Mouse (Mus musculus): ENCODE data around the gene Klhl41. TPM values are rescaled to one million over a fixed set of nuclear protein-coding genes. Genes with fewer than 3 reads are reported as not detected.

Klhl41 gene
- total RNA-seq, 1 experiment from 2014 or later: not detected

DNA sequence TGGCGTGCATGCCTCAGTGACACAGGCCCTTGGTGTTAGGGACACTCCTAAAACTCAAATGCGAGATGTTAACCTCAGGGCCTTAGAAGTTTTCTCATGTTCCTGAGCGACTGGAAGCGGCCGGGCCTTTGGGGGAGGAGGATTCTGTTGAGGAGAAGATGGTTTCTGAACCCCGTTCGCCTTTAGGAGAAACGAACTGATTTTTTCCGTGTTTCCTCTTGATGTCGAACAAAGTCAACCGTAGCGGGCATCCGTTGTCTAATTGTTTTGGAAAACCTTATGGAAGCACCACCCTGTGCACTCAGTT, 53.6 kb downstream of the Klhl41 start:
- ATAC-seq (replicated peaks in 1 of 2; ENCODE audit: insufficient read depth in 1 of 2, low FRiP score in 2 of 2, low TSS enrichment in 1 of 2, low read depth in 1 of 2, poor library complexity in 2 of 2, severe bottlenecking in 2 of 2): no peak

Other genes with a start within 250 kb of the Klhl41 start
- gene Lrp2, start 84.1 kb upstream of the Klhl41 start, total RNA-seq (2017): not detected in 2 replicates
- gene Bbs5, start 22.9 kb upstream of the Klhl41 start, total RNA-seq (2017): 6.3 TPM in 2 replicates
- 16.5 and 18.6 TPM in 2 replicates for gene Fastkd1, start 43.4 kb downstream of the Klhl41 start, total RNA-seq (2017)
- gene Ppig, start 52.4 kb downstream of the Klhl41 start, total RNA-seq (2017): 86.2 and 112 TPM in 2 replicates
- 4.5 and 8.9 TPM in 2 replicates for gene Ccdc173, start 119.5 kb downstream of the Klhl41 start, total RNA-seq (2017)
- 30.1 and 35.8 TPM in 2 replicates for gene Phospho2, start 119.5 kb downstream of the Klhl41 start, total RNA-seq (2017)
- gene Klhl23, start 151.8 kb downstream of the Klhl41 start, total RNA-seq (2017): 23.3 and 36.3 TPM in 2 replicates
- gene Ssb, start 191.4 kb downstream of the Klhl41 start, total RNA-seq (2017): 543 and 668 TPM in 2 replicates
- 36.4 and 42.1 TPM in 2 replicates for gene Mettl5, start 215.5 kb downstream of the Klhl41 start, total RNA-seq (2017)
- 55.3 and 62.1 TPM in 2 replicates for gene Ubr3, start 227.1 kb downstream of the Klhl41 start, total RNA-seq (2017)